Mouse (Mus musculus) heart, postnatal 25 days (tissue): ENCODE measurements at regions not wholly inside any gene's neighbourhood (a gene's known extent, or its start where the extent isn't known, plus 50 kb on each side); places are given as distances from the start of the nearest gene placed in this dataset.
"Not testable (repeated sequence)": the region's sequence is repeated elsewhere in the genome, so short reads cannot be mapped to it uniquely, and the experiment has no call there.

ENCODE experiments used
- DNase-seq: peaks from one replicate; pipeline ENCODE4 v3.0.0; 2022; ENCODE audit warnings: low spot score
- intact Hi-C: fragments of 180-260 bp; cut with DNase I; formaldehyde crosslinking; loops from one replicate; pipeline ENCODE4 v1.15.1; 2025

DNA sequence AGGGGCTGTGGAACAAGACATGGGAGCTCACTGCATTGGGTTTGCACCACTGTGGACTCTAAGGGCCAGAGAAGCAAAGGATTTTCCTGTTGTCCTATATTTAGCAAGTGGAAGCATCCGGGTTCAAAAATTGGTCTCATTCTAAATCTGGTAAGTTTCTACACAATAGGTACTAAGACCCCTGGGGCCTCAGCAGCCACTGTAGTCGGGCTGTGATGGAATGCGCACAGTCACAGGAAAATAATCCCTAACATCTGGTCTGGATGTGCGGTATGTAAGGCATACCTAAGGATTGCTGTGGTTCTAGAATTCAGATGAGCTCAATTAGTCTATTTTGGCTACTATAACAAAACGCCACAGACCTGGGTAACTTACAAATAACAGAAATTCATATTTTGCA lies 74.4 kb upstream of the Spata13 start:
- intact Hi-C loops: loop anchor here (5.0 kb wide), 1 partner anchor 78 kb away; no protein-coding TSS in a partner anchor

DNA sequence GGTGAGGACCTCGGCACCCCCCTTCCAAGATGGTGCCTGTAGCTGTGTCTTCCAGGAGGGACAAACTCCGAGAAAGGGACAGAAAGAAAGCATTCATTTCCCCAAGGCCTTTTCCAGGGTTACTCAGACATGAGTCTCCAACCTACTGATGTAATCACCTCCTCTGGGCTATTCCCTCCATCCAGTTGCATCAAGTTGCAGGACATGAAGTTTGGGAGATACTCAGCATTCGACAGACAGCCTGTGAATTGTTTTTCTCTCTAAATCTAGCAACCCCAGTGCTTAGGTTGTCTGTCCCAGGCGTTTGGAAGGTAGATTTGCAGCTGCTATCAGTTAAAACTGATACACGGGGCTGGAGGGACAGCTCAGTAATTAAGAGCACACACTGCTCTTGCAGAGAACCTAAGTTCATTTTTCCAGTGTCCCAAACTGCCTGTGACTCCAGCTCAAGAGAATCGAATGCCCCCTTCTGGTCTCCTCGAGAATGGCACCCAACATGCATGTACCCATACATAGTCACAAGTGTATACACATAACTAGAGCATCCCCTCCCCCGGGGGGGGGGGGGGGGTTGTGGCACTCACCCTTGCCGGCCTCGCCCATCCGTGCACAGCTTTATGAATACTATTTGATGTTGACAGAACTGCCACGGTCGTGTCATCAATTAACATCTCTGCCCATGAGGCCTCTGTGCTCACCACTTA lies 73.8 kb upstream of the Spata13 start:
- intact Hi-C loops: loop anchor here (5.0 kb wide), 1 partner anchor 77 kb away; no protein-coding TSS in a partner anchor
- no peak for DNase-seq

More for the DNA sequence above, 74.4 kb upstream of the Spata13 start:
- no peak for DNase-seq

DNA sequence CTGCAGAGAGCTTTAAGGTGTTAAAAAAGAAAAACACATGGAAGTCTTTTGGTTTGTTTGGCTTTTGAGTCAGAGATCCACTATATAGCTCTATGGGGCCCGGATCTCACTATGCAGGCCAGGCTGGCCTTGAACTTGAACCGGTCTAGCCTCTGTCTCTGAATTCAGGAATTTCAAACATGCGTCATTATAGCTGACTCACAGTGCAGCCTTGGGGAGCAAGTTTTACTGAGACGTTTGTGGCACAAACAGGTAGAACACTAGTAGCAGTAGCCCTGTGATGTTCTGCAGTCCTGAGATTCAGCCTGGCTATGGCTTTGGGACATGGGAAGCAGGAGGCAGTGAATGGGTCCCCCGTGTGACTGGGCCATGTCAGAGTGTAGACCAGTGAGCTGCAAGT lies 57.5 kb upstream of the Spata13 start:
- intact Hi-C loops: no loop called here
- no peak for DNase-seq

DNA sequence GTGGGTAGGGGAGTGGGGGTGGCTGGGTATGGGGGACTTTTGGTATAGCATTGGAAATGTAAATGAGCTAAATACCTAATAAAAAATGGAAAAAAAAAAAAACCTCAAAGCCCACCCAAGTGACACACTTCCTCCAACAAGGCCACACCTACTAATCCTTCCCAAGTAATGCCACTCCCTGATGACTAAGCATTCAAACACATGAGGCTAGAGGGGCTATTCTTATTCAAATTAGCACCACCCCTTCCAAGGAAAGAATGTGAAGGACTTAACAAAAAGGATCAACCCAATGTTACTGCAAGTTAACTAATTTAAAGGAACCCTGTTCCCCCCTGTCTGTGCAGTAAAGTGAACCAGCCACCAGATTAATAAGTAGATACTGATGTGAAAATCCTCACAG lies 53.7 kb upstream of the Spata13 start:
- DNase-seq, intact Hi-C loops: not testable (repeated sequence)
